Mouse (Mus musculus) lung, postnatal 36 days (tissue): ENCODE measurements at regions not wholly inside any gene's neighbourhood (a gene's known extent, or its start where the extent isn't known, plus 50 kb on each side); places are given as distances from the start of the nearest gene placed in this dataset.

Source experiments
- DNase-seq: peaks from one replicate; pipeline ENCODE4 v3.0.0; 2022; ENCODE audit warnings: mixed read lengths

- no peak for DNase-seq
Observed at GRCm38 (mm10) chr1:120667776-120668175, 65.6 kb downstream of the En1 start.

DNA sequence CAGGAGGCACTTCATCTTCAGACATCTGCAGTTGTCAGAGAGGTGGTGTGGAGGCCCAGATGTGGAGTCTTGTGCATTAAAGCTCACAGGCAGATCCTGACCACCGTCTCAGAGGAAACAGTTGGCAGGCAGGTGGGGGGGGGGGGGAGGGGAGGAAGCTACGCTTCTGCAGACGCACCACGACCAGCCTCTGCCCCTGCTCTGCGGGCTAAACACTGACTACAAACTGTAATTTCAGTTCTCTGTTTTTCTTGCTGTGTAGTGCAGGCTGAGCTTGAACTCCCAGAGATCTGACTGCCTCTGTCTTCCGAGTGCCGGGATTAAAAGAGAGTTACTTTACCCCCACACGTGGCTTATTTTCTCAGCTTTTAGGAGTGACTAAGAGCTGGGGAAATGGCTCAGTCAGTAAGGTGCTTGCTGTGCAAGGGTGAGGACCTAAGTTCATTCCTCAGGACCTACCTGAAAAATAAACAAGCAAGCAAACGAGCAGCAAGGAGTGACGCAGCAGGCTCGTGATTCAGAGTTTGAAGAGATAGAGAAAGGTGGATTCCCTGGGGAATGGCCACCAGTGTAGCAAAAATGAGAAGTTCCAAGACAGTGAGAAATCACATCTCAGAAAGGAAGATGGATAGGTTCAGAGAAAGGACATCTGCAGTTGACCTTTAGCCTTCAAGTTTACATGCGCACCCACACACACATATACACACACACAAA, 81.5 kb downstream of the En1 start:
- DNase-seq = no peak

DNA sequence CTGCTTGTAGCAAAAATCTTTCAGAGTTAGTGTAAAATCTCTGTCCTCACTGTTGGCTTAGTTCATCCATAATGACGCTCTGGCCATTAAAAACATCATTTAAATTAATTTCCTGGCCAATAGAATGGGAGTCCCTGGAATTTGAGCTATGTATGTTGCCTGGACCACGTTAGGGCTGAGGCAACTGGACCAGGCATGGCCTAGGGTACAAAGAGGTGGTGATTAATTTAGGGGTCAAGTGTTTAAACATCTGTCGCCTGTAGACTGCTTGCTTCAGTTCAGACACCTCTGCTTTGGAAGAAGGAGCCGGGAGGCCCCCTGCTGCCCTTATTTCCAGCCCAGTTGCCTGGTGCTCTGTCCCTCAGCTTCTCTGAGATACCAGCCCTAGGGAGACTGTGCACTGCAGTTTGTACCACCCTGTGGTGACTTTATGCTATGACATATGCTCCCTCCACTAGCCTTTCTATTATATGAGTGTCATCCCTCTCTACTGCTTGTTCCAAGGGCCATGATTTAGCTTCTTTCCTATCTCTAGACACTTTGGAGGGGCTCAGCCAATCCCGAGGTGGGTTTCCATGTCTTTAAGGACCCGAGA, 83.5 kb downstream of the En1 start:
- no peak for DNase-seq

- DNase-seq = no peak
Observed at GRCm38 (mm10) chr1:120691571-120691970, 89.4 kb downstream of the En1 start.

GRCm38 (mm10) chr1:120698189-120698588, 96.0 kb downstream of the En1 start:
- DNase-seq = no peak

- no peak for DNase-seq
Observed at GRCm38 (mm10) chr1:120704201-120704600, 102.0 kb downstream of the En1 start.

DNA sequence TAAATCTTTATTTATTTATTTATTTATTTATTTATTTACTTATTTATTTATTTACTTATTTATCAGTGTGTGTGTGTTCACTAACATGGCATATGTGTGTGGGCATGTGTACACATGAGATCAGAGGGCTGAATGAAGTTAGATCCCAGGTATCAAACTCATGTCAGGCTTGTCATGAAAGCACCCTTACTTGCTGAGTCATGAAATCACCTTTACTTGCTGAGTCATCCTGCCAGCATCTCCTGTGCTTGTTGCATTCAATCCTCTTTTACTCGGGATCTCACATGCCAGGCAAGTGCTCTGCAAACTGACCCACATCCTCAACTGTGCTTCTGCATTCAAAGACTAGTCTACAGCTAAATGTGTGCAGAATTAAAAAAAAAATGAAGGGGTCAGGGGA, 103.8 kb downstream of the En1 start:
- no peak for DNase-seq

DNA sequence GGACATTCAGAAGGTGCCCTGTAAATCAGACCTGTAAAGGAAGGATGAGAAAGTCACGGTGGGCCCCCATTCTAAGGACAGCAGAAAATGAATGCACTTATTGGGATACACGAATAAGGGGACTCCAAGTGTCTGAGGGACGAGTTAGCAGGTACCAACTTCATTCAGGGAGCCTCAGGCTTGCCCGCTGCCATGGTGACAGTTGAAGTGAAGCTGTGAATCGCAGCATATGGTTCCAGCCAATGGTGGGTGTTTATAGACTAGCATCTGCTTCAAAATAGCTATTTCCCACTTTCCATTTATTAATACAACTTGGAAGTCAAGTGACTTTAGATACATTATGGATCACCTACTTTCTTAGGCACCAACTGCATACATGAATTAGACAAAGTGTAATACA, 106.3 kb downstream of the En1 start:
- DNase-seq = no peak

GRCm38 (mm10) chr1:120715105-120715877, 113.1 kb downstream of the En1 start:
- DNase-seq = no peak

DNA sequence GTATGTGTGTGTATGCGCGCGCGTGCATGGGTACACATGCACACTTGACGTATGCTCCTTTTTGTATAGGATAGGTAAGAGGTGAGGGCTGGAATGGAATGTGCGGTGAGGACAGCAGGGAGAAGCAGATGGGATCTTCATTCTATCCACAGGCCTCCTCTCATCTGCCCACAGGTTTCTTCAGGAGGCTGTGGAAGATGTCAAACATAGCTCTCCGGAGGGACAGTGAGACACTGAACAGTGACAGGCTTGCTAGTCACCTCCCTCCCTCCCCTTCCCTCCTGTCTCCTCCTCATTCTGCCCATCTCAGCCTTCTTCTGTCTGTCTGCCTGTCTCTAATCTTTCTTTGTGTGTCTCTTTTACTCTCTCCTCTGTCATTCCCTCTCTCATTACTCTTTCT, 124.6 kb downstream of the En1 start:
- DNase-seq = no peak

DNA sequence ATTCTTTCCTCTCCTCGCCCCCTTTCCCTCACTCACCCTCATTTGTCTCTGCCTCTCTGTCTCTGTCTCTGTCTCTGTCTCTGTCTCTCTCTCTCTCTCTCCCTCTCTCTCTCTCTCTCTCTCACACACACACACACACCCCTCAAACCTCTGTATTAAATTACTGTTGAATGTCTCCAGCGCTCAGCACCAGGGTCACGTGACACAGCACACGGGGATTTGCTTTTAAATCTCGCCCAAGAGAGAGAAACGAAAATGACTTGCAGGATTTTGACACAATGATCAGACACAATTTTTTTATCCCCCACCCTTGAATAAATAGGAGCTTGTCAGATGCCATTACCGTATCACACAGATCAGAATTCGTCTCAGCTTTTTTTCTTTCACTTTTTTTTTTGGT, 125.2 kb downstream of the En1 start:
- no peak for DNase-seq

- no peak for DNase-seq
Observed at GRCm38 (mm10) chr1:120732003-120732402, 129.8 kb downstream of the En1 start.

DNA sequence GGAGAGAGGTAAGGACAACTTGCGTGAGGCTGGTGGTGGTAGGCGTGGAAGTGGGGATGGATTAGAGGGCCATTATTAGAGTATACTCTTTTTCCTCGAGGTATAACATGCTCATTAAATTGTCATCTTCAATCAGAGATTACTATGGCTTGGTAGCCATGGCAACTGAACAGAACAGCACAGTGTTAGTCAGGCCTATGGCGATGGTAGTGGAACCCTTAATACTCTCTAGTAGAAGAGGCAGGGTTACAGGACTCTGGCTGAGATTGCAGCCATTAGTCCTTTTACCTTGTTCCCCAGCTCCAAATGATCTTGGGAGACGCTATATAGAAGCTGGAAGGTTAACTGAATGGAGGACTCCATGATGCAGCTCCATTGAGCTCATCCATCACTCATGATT, 131.5 kb downstream of the En1 start:
- no peak for DNase-seq

DNA sequence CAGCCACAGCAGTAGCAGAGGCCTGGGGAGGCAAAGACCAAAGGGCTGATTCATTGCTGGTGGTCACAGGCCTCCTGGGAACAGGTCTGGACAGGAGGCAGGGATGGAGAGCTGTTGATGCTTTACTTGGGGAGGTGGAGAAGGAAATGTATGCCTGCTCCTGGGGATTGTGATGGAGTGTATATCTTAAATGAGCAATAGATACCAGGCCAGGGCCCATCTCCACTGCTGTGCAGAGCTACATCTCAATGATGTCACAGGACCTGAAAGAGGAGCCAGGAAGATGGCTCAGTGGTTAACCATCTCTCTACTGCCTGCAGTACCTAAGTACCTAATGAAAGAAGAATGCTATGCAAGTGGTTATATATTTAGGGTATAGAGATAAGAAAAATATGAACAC, 132.6 kb downstream of the En1 start:
- DNase-seq = no peak

DNA sequence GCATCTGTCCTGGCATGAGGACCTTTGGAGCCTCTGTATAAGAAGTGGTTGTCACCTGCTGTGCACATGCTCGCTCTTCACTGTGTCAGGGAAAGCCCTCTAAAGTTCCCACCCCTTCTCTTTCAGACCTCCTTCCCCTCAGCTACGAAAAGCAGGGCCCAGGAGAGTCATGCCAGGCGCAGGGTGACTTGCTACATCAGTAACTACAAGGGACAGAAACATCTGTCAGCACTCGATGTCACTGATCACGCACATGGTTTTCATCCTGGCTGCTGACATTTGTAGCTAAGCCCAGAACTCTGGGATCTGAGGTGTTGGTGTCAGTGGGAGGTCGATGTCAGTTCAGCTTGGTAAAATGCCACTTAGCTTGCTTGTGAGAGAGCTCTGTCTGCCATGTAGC, 137.3 kb downstream of the En1 start:
- no peak for DNase-seq

- DNase-seq = no peak
Observed at GRCm38 (mm10) chr1:120741091-120741740, 139.0 kb downstream of the En1 start.

GRCm38 (mm10) chr1:120748963-120749362, 146.7 kb downstream of the En1 start:
- no peak for DNase-seq

DNA sequence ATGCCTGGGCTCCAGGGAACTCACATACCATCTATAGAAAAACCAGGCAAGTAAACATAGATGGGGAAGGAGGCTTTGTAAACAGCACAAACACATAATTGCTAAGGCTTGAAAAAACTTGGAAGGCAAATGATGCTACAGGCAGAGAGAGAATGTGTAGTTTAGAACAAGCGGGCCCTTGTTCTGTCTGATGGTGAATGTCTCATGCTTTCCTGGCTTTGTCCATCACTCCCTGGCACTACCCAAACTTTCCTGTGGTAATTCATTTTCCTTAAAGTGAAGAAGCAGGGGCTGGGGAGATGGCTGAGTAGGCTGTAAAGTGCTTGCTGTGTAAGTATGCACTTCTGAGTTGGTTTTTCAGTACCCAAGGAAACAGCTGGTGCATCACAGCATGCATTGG, 151.2 kb downstream of the En1 start:
- no peak for DNase-seq

GRCm38 (mm10) chr1:120754337-120754736, 152.1 kb downstream of the En1 start:
- DNase-seq = peak; percentile 17

- DNase-seq = peak; percentile 57
Observed at GRCm38 (mm10) chr1:120757283-120757821, 155.1 kb downstream of the En1 start.

GRCm38 (mm10) chr1:120758172-120758571, 156.0 kb downstream of the En1 start:
- peak; percentile 21 for DNase-seq

DNA sequence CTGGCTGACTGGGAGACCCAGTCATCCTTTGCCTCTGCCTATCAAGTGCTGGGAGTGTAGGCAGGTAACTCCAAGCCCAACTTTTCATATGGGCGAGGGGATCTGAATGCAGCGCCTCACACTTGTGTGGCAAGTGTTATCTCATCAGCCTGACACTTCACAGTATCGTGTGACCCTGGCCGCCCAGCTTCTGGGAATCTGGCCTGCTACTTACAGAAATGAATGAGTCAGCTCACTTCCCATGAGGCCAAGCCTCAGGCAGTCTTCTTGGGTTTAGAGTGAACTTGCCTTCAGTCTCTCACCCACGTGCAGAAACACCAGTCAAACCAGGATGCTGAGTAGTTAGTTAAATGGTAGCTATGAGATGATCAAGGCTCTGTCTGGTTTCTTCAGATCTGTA, 156.5 kb downstream of the En1 start:
- DNase-seq = no peak

DNA sequence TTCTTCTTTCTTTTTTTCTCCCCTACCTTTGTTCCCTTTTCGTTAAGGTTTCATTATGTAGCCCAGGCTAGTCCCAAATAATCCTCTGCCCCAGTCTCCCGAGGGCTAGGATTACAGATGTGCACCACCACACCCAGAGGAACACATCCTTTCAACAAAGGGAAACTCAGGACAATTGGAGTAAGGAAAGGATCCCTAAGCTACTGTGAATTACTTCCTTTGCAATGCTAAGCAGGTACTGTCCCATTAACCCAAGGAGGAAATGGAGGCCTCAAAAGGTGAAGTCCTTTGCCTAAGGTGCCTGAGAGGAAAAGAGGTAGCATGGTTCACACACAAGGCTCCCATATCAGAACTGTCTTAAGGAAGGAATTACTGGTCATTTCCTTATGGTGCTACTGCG, 157.2 kb downstream of the En1 start:
- no peak for DNase-seq
